Mouse (Mus musculus): ENCODE results near the gene Ift74. TPM values are rescaled to one million over a fixed set of nuclear protein-coding genes. Genes with fewer than 3 reads are reported as not detected.

Ift74 gene
- total RNA-seq, 4 experiments from 2014 or later, result 4.8 to 8.9 (median 5.6) TPM

DNA sequence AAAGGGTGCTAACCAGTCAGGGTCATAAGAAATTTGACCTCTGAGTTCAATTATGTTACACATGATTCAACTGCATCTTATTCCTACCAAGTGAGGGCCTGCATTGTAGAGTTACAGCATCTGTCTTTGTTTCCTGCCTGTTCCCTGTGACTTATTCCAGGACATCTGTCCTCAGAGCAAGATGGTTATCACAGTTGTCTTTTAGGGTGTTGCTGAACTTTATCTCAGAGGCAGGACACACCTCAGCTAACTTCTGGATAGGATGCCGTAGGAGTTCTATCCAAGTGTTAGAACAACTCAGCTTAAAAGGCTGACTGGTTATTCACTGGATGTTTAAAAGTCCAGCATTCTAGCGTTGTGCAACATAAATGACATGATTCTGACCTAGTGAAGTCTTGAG lies 77.9 kb downstream of the Ift74 start:
- DNase-seq (ENCODE audit: low spot score in 2 of 2), result no peak

DNA sequence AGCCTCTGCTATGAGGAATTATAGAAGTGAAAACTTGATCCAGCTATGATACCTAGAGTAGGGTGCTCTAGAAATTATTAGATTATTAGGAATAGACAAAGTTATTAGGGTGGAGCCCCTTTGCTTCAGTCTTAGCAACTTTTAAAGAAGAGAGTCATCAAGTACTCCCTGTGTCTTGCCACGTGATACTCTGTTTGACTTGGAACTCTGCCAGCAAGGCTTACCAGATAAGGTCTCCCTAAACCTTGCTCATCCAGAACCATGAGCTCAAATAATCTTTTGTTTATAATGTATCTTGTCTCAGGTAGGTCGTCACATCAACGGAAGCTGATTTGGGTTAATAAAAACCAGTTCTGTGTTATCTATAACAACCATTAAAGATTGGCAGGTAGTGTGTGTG lies 82.1 kb downstream of the Ift74 start:
- no peak for DNase-seq (ENCODE audit: low spot score in 2 of 2)

DNA sequence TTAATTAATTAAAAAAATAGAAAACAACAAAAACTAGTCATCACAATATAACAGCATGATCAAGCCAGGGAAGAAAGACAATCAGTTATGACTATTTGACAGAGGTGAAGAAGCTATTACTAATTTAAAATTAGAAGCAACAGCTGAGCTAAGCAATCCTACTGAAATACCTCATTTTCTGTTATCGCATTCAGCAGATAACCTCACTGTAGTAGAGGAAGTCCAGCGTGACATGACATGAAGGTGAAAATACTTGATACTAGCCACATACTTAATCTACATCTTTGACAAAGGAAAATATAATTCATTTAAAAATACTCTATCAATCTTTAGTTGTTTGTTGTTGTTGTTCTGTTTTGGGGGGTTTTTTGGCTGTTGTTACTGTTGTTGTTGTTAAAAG lies 96.7 kb downstream of the Ift74 start:
- no peak for DNase-seq (ENCODE audit: low spot score in 2 of 2)

DNA sequence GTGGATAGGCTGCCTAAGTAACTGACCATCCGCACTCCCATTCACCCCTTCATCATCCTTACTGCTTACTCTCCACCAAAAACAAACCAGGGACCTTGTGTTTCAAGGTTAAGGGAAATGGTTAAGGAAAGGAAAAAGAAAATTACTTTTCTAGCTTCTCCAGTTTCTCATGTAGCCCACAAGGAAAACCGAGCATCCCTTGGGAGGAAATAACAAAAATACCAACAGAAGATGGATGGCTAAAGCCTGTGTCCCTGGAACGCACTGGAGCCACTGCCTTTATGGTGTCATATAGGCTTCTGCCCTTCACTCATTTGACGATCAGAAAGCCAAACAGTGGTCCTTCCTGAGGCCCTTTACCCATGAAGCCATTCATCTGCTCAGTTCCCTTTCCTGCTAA lies 97.1 kb downstream of the Ift74 start:
- no peak for DNase-seq (ENCODE audit: low spot score in 2 of 2)

DNA sequence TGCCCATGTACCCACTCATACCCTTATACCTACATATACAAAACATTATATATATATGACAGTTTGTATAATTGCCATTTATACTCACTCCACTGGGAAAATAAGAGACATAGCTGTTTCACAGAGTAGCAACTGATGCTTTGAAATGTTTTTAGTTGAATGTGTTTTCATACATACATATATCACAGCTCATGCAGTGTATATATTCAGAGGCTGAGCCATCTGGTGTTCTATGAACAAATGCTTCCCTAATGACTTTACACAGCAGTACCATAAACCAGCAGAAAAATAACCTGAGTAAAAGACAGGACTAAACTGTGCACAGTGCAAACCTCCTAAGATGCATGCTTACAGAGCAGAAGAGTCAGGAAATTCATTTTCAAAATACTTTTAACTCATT lies 99.5 kb downstream of the Ift74 start:
- DNase-seq (ENCODE audit: low spot score in 2 of 2), result no peak

DNA sequence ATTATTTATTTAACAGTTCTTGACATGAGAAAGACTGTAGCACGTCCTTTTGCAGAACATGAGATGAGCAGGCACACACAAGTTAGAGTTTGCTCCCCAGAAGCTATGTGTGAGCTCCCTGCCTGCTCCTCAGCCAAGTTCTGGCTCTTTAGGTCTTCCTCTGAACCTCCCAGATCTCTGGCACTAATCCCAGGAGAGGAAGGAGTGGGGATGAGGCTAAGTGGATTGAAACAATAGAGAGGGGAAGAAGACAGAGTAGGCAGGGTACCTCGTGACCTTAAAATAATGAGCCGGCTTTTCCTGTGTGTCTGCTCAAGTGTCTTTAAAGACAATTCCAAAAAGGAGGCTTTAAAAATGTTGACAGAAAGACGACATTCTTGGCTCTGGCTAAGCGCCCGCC lies 100.9 kb downstream of the Ift74 start:
- no peak for DNase-seq (ENCODE audit: low spot score in 2 of 2)

DNA sequence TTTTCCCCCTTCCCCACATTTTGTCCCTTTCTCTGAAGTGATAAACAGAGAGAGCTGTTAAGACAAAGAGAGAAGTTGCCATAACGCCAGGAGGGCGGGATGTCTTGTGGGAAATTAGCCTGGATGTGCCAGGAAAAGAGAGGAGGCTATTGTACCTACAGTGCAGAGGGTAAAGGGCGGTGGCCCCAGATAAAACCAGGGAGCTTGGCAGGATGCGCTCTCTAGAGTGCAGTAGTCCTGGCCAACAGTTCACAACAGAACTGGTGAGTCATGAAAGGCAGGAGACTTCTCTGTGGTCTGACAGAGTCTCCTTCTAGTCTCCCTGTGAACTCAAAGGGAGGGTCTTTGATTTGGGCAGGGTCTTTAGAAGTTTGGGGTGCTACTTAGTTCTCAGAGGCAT lies 111.5 kb downstream of the Ift74 start:
- no peak for DNase-seq (ENCODE audit: low spot score in 2 of 2)

DNA sequence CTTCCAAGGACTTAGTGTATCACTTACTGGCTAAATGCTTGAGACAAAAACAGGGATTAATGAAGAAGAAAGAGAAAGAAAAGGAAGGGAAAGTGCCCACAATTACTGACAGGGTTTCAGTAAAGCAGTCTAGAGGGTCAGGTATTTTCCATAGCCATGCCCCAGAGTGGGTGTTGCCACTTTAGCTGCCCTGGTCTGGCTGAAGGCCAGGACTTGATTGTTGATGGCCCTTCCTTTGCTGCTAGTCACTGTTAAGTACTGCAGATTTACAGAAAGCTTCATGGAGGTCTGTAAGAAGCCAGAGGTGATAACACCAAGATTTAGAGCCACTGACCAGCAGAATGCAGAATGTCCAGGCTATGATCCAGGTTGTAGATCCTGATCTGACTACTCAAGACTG lies 118.4 kb downstream of the Ift74 start:
- DNase-seq (ENCODE audit: low spot score in 2 of 2), result no peak

DNA sequence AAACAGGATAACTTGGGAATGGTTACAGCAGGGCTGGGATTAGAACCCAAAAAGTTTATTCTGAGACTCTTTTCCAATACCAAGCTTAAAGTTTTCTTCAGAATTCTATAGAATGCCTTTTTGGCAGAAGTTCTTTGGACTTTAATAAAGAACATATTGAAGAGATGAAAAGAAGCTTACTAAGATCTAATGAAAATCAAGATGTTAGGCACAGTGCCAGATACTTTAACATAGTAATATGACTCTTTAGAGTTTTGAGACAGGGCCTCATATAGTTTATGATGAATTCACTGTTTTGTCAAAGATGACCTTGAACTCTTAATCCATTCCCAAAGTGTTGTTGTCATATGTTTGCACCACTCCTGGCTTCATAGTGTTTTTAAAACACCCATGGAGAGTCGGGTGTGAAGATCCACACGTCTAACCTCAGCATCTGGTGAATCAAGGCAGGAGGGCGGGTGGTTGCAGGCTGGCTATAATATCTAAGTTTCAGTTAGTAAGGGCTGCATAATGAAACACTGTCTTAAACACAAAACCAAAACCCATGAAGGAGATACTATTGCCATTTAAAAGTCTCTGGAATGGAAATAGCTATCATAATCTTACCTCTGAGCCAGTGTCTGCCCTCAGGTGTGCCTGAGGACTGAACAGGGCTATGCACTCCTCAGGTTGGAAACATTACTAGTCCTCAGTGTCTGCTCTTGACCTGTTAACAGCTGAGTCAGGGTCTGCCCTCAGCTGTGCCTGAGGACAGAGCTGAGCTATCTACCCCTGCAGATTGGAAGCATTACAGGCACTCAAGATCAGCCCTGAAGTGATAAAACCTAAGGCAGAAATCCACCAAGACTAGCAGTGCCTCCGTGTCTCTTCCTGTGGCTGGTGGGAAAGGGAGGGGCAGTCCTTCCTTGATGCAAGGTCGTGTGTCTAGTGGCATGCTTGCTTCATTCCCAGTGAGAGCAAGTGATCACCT lies 123.3 kb downstream of the Ift74 start:
- no peak for DNase-seq (ENCODE audit: low spot score in 2 of 2)

DNA sequence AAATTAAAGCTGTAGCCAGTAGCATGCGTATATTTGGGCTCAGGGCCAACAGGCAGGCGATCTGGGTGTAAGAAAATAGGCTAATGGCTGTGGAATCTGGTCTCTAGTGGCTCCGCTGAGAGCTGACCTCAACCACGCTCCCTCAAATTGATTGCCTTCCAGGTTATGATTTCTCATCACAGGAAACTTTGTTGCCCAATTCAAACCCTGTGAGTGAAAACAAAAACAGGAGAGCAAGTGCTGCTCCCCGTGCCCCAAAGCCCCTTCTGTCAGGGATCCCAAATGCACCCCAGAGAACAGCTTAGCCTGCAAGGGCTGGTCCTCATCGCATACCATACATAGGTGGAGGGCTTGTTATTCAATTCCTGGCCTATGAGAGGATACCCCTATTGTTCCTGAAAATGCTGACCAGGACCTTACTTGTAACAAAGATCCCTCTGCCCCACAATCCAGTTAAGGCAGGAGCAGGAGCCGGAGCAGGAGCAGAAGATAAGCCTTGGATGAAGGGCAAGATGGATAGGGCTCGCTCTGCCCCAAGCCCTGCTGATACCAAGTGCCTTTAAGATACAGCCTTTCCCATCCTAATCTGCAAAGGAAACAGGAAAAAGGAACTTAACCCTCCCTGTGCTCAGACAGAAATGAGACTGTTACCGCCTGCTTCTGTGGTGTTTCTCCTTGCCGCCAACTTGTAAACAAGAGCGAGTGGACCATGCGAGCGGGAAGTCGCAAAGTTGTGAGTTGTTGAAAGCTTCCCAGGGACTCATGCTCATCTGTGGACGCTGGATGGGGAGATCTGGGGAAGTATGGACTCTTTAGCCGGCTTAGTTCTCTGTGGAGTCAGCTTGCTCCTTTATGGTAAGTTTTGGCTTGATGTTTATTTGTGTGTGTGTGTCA lies 124.8 kb downstream of the Ift74 start, which contains the start of gene Tek:
TSS of gene Tek (plus strand) at position 452 of the 894 bp plus-strand sequence.
- peak; percentile 25 to 46 for DNase-seq (ENCODE audit: low spot score in 2 of 2)

DNA sequence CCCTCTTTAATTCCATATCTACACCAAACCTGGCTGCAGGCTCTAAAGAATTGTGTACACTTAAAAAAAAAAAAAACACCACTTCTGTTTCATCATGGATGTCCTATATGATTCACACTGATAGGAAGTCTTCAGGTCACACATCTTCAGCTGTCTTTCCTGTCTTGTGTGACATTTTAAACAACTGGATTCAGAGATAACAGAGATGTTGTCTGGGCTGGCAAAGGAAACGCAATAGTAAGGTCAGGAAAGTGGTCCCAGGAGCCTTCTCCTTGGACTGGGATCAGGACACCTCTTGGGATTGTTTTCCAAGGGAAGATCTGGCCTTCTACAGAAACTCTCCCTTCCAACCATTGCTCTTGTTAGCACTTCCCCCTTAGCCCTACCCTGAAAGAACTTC lies 127.5 kb downstream of the Ift74 start:
- DNase-seq (ENCODE audit: low spot score in 2 of 2), result no peak

Small RNA genes within 50 kb of the gene (microRNA-seq; reads per million reads assigned to microRNA genes)
- 970 reads per million, percentile 79 among the genes with 10 or more reads in this experiment for gene Mir872

Other genes starting within 250 kb of the Ift74 start
- gene Gm10306, start 57.9 kb upstream of the Ift74 start, total RNA-seq (2022), result not detected
- gene Caap1, start 57.7 kb upstream of the Ift74 start, total RNA-seq (2022), result 1 to 10 TPM; 1.7 to 2.5 (median 1.9) TPM
- gene Plaa, start 11.2 kb upstream of the Ift74 start, total RNA-seq (2022), result 10 to 100 TPM; 29.0 to 39.8 (median 36.1) TPM
- gene Lrrc19, start 35.7 kb downstream of the Ift74 start, total RNA-seq (2022), result not detected
- gene Tek, start 124.8 kb downstream of the Ift74 start, total RNA-seq (2022), result 10 to 100 TPM in 2 of 4 experiments, 1 to 10 TPM in 2; 7.4 to 10.6 (median 9.3) TPM

Data from gastrocnemius, adult 8-10 months (tissue).